Mouse (Mus musculus): ENCODE measurements at regions not wholly inside any gene's neighbourhood (a gene's known extent, or its start where the extent isn't known, plus 50 kb on each side); places are given as distances from the start of the nearest gene placed in this dataset.

GRCm38 (mm10) chr4:31403976-31404375 is 559.9 kb upstream of the Map3k7 start:
- DNase-seq = no peak

GRCm38 (mm10) chr4:31404840-31405714 is 558.8 kb upstream of the Map3k7 start:
- DNase-seq = peak; percentile 34

- no peak for DNase-seq
Measured at GRCm38 (mm10) chr4:31410157-31410556, 553.7 kb upstream of the Map3k7 start.

DNA sequence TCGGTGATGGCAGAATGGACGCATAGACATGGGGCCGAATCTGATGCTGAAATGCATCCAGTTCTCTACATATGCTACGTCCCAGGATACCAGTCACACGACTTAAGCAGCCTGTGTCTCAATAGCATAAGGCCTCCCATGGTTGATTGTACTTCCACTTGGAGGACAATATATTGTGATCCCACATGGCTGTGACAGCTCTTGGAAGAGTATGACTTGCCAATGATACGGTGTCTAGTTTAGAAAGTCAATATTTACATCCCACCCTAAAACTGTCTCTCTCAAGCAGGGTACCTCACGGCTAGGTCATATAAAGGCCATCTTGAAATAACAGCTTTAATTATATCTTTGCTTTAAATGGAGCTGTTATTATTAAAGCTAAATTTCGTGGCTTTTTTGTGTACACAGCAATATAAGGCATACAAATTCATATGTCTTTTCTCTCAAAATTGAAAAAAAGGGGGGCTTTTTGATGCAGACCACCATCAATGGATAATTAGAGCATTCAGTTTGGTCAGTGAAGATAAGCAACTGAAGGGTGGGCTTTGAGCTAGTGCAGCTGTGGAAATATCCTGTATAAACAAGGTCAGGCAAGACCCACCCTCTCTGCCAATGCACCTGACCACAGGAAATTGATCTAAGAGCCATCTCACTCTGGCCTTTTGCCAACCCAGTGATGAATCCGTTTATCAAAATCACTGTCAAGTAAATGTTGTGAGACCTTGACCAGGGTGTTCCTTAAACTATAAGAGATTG is 551.9 kb upstream of the Map3k7 start:
- no peak for DNase-seq

- DNase-seq = no peak
Measured at GRCm38 (mm10) chr4:31417161-31417560, 546.7 kb upstream of the Map3k7 start.

DNA sequence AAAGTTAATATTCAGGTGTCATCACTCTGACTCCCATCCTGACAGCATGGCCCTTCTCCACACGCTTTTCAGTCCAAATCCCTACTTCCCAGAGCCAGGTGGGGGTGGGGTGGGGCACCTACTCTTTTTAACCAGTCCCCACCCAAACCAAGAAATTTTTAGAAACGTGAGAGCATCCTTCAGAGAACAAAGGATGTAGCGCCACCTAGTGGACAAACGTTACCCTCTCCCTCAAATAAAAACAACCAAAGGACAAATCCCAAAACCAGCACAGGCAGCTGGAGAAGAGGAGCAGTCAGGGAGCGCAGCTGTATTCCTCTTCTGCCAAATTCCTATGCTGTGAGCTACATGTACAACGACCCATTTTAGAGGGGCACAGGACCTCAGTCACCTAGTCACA is 544.7 kb upstream of the Map3k7 start:
- peak; percentile 48 for DNase-seq

DNA sequence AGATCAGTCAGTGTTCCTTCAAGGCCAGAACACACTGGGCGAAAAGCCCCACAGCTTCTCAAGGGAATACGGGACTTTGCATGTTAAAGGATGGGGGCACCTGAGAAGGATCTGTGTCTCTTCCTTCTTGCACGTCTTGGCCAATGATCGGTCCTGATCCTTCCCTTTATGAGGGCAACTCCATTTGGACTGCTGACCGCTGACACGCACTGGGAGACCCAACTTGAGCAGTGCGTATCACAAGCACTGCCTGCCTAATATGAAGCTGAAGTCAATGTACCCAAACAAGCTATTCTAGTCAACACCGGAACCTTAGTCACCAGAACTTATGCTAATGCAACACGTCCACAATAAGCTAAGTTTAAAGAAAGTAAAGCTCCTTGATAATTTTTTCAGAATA is 543.7 kb upstream of the Map3k7 start:
- DNase-seq = no peak

- DNase-seq = no peak
Measured at GRCm38 (mm10) chr4:31421386-31421785, 542.5 kb upstream of the Map3k7 start.

DNA sequence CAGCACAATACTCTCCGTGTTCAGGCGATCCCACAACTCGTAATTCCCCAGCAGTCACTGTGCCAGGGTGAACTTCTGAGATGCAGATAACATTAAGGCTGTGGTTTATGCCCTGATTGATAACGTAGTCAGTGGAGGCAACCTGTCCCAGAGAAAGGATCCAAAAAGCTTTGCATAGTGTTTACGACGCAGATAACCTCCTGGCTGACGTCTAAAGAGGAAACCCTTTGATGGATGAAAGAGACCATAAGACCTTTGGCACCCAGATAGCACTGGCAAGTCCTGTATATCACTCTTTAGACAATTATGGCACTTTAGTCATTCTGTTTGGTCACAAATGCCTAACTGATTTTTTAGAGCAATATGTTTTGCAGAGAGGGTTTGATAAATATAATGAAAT is 538.8 kb upstream of the Map3k7 start:
- no peak for DNase-seq

DNA sequence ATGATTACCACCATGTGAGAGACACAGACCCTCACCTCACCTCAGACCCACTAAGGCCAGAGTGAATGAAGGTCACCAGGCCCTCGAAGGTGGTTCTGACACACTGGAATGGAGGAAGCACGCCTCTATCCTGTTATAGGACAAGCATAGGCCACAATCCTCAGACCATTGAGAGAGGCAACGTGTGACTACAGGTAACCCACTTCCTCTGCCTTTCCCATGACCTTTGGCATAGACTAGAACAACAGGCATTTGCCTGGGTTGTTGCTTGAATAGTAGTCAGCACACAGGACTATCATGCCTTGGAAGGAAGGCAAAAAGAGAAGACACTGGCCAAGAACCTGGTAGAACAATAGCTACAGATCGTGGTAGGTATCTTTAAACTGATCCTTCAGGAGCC is 538.2 kb upstream of the Map3k7 start:
- DNase-seq = no peak

DNA sequence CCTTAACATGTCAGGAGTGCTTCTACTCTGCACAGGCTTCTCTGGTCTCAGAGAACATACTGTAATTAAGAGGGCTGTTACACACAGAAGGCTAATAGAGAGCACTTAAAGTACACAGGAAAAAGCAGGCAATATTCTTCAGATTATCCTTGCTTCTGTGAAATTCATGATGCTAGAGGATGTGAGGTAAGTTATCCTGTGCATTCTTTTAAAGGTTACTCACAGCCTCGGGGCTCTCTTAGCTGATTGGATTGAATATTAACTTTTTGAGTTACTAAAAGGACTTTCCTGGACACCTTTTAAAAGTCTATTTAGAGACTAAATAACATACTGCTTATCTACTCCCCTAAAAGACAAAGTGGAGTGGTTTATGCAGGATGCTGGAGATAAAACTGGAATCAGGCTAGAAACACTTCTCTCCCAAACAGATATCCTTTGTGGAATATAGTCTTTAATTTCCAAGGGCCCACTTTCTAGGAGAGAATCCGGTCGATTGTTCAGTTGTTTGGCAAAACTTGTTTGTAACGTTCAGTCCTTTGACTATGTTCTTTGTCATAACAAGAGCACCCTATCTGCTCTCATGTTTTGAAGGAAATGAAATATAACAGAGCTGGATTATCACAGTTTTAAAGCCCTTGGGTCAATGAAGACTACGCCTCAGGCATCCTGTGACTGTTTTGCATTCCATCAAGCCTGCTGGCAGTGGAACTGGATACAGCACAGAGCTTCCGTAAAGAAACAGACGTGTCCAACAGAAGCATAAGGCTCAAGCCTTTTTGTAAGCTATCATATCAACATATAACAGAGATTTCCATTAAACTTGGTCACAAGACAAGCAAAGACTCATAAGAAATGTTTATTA is 537.5 kb upstream of the Map3k7 start:
- DNase-seq = no peak

DNA sequence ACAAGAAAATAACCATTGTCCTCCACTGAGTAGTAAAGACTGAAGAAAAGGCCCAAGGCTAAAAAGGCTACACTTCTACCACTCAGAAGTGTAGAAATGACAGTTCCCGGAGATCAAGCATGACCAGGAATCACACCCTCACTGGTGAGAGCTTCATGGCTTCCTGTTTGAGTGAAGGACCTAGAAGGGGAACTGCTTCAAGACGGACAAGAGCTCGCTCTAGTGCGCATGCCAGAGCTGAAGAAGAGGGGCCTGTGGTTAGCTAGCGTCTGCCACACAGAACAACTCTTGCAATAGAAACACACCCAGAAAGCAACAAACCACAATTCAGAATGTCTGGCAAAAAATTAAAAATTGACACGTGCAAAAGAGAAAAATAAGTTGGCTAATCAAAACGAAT is 530.0 kb upstream of the Map3k7 start:
- no peak for DNase-seq

DNA sequence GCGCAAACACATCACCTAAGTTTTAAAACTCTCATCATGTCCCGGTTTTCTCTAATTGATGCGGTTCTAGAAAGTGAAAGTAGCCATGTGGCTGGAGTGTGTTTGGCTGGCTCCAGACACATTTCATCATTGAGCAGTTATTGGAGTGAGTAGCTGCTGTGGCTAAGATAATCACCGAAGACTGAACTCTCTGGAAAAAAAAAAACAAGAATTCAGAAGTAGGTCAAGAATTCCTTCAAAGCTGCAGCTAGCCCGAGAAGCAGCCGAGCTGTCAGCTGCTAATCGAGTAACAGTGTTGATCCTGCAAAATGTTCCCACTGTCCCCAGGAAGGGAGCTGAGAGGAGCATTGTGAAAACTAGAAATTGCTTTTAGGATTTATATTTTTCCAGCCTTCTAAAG is 509.0 kb upstream of the Map3k7 start:
- no peak for DNase-seq

- DNase-seq = no peak
Measured at GRCm38 (mm10) chr4:31455466-31455865, 508.4 kb upstream of the Map3k7 start.

DNA sequence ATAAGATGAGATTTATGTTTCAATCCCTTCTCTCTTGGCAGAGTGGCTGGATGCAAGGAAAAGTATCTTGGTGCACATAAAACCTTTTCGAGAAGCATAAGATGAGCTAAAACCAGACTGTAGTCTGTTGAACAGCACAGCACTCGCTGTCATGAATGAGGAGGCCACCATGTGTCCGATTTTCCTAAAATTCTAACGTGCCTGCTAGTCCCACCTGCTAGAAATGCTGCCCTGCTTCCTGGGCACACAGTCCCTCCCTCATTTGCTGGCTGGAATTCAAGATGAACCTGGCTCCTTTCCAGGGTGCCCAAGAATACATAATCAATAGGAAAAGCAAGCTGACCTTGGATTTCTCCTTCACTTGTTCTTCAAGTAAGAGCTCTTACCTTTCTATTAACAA is 501.4 kb upstream of the Map3k7 start:
- no peak for DNase-seq

DNA sequence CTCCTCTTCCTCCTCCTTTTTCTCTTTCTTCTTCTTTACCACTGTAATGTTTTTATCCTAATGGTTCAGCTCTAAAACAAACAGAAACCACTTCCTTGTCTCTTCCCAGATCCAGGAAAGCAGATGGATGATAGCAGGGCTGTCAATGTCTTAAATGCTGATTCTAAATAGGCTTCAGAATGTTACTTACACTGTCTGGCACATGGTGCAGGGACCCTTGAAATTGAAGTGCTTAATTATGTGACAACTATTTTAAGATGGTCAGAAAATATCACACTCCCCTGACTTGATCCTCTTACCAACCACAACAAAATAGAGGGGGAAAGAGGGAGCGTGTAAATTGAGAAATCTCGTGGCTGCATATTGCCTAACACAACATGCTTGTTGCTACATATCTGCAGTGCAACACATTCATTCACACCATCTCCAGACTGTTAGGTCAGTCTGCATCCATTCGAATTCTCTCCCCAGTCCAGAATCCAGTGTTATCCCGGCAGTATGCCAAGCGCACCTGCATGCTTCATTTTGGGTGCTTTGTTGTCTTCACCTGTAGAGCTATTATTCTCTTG is 500.7 kb upstream of the Map3k7 start:
- DNase-seq = no peak

DNA sequence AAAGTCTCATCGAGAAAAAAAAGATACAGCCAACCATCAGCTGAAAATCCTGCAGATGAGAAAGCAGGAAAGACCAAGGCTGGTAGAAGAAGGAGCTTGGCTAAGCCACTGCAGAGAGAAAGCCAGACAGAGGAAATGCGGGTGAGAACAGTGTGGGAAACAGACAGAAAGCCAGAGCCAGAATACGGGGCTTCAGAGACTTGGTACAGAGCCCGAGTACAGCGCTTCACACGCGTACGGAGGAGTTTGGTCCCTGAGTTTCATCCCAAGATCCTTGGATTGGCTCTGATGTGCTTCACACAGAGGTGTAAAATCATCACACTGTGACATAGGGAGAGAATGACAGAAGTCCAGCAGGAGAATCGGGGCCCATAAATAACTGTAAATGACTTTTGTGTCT is 495.6 kb upstream of the Map3k7 start:
- DNase-seq = no peak

DNA sequence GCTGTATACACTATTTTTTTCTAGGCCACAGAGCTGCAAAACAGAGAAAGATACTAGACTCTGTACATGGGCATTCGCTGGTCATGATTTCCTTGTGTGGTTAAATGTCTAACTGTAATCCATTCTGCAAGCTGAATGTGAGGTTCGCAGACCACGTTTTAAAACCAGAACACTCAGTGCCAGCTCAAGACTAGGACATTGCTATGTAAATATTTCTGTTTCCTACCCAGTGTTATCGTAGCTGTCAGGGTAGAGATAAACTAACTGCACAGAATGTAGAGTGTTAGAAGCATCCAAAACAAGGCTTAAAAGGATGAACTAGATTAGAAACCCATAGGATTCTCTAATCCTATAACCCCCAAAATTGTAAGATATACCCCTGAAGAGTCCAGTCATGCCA is 494.1 kb upstream of the Map3k7 start:
- no peak for DNase-seq

DNA sequence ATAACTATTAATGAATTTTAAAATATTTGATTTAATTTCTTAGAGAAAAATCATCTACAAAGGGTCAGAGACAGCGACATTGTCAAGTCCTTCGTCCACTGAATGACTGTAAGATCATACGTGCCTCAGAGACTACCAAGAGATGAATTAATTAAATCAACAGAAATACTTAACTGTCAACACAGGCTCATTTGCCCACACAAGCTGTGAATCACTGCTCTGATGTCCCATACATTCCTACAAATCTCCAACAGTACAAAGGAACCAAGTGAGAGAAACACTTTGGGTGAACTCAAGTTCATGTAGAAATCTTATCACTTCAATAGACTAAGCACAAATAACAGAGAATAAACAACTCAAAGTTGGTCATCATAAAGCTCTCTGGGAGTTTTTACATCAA is 471.4 kb upstream of the Map3k7 start:
- no peak for DNase-seq

DNA sequence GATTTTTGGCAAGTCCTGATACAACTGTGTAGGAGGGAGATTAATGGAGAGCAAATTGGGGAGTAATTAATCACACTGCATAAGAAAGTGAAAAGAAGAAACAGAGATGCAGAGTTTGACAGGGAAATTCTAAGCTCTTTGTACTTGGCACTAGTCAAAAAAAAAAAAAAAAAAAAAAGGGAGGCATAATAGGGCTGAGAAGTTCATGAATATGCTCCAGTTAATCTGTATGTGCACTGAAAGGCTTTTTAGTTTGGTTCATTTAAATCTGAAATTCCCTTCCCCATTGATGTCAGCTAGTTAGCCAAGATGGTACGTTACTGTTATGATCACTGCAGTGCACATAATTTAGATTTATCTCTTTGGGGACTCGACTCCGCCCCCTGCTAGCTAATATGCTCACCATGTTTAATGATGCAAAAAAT is 470.8 kb upstream of the Map3k7 start:
- DNase-seq = no peak

DNA sequence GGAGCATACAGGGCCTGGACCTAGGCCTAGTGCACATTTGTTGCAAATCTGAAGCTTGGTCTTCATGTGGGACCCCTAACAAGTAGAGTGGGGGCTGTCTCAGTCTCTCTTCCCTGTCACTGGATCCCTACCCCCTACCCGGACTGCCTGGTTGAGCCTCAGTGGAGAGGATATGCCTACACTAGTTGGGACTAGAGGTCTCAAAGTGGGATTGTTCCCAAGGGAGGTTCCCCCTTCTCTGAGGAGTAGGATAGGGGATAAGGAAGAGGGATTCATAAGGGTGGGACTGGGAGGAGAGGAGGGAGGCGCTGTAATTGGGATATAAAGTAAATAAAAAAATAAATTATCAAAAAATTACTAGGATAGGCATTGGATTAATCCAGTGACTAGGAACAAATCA is 464.0 kb upstream of the Map3k7 start:
- no peak for DNase-seq

DNA sequence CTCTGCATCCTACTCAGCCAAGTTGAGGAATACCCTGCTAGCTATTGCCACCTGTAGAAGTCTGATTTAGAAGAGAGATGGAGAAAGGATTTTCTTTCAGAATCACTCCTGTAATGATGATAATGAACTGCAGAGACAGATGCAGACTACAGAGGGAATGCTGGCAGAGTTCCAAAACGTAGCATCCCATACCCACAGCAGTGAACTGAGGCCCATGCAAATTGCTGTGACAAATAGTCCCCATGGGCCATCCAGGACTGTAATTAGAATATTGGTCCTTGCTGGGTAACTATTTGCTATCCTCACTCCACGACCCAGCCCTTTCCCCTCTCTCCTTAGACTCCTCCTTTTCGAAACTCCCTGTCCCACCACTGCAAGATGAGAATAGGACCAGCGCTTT is 463.5 kb upstream of the Map3k7 start:
- no peak for DNase-seq
